Mouse (Mus musculus): ENCODE measurements around the gene Hhatl.

Gene Hhatl

GRCm38 (mm10) chr9:121757835-121758814, 34.2 kb downstream of the Hhatl start:
- no peak for DNase-seq

GRCm38 (mm10) chr9:121757432-121757831, 34.9 kb downstream of the Hhatl start:
- no peak for DNase-seq

GRCm38 (mm10) chr9:121756785-121757184, 35.5 kb downstream of the Hhatl start:
- no peak for DNase-seq

DNA sequence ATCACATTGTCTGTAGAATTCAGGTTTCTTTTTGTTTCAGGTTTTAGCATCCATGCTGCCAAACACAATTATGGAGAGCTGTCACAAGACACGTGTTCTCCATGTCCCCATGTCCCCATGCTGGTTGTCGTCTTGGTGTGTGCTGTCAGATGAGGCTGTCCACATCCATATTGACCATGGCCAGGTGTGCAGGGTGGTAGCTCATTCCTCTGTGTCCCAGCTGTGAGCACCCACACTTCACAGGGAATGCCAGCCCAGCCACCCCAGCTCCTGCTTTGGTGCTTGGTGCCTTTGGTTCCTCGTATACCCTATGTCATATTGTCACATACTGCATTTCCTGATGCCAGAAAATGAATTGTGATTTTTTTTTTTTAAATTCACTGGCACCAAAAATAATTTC, 37.7 kb downstream of the Hhatl start:
- no peak for DNase-seq

GRCm38 (mm10) chr9:121752774-121753173, 39.5 kb downstream of the Hhatl start:
- DNase-seq: no peak

DNA sequence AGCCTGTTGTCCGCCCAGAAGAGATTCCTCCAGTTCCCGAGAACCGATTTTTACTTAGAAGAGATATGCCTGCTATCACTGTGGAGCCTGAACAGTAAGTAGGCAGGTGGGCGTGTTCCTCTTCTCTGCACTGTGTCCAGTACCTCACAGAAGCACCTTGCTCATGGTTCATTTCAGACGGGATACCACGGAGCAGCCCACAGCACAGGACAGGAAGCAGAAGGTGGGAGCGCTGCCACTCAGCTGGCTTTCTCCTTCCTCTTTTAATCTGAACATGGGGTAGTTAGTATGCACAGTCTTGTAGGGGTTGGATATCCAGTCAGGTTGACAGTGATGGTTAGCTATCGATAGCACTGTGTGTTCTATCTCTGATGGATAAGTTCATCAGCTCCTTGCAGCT, 48.3 kb downstream of the Hhatl start:
- no peak for DNase-seq

DNA sequence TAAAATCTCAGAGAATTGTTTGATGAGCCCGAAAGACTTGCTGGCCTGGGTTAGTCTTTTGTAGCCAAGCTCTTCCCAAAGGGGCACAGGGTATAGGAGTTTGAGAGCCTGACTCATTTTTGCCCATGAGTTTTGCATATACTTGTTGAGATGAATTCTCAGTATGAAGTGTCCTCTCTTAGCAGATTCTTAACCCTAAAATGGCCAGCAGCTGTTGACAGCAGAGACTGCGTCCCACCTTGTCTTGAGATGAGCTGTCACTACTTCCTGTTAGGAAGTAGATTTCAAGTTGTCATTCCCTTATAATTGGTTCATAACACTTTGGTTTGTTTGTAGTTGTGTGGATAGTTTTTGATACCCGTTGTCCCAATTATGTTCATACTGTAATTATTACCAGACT, 51.1 kb downstream of the Hhatl start:
- DNase-seq: no peak

GRCm38 (mm10) chr9:121740490-121740889, 51.8 kb downstream of the Hhatl start:
- no peak for DNase-seq

All from lung, postnatal 10 days (tissue).